Mouse (Mus musculus): ENCODE data around the gene Kazn.

Gene Kazn

DNA sequence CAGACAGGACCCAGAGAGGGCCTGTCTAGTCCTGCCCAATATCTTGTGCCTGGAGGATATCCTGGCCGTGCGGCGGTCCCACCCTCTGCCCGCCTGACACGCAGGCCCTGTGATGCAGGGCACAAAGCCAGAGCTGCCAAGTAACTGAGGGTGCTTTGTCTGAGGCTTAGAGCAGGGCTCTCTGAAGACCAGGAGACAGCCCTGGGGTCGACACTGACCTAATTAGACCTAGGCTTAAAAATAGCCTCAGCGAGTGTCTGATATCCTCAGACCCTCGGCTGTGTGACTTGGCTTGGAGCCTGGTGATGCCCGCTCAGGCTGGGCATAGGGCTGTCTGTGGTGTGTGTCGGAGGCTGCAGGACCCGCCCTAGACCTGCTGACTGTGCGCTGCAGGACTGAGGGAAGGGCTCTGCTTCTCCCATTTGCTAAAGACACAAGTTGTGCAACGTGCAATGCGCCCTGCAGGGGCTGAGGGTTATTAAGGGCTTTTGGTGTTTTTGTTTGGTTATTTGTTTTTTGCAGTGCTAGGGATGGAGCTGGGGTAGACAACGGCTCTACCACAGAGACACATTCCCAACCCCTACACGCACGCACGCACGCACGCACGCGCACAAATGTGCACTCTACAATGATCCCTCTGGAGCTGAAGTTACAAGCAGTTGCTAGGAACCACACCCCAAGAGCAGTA, 181.5 kb downstream of the Kazn start:
- DNase-seq (ENCODE audit: low spot score in 2 of 2) = no peak

DNA sequence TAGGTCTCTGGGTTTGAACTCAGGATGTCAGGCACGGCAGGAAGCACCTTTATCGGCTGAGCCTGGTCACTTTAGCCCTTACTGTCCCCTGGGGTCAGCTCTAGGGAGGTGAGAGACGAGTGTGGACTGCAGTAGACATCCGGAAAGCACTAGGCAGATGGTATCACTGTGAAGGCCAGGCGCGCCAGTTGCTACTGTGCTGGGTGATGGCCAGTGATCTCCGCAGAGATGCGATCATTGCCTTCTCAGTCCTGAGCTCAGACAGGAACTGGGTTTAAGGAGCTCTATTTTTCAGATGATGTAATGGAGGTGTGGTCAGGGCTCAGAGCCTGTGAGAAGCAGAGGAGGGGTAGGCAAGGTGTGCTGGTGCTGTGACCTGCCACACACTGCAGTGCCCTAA, 183.6 kb downstream of the Kazn start:
- DNase-seq (ENCODE audit: low spot score in 2 of 2) = no peak

DNA sequence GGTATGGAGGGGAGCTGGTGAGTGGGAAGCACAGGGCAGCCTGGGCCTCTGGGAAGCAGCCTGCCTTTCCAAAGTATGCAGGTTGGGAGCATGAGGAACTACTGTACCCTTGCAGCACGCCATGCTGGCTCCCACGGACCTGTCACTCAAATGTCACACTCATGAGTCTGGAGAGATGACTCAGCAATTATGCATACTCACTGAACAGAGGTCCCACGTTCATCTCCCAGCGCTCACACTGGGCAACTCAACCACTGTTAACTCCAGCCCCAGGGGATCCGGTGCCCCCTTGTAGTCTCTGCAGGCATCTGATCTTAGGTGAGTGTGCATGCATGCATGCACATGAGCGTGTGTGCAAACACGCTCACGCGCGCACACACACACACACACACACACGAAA, 184.6 kb downstream of the Kazn start:
- no peak for DNase-seq (ENCODE audit: low spot score in 2 of 2)

DNA sequence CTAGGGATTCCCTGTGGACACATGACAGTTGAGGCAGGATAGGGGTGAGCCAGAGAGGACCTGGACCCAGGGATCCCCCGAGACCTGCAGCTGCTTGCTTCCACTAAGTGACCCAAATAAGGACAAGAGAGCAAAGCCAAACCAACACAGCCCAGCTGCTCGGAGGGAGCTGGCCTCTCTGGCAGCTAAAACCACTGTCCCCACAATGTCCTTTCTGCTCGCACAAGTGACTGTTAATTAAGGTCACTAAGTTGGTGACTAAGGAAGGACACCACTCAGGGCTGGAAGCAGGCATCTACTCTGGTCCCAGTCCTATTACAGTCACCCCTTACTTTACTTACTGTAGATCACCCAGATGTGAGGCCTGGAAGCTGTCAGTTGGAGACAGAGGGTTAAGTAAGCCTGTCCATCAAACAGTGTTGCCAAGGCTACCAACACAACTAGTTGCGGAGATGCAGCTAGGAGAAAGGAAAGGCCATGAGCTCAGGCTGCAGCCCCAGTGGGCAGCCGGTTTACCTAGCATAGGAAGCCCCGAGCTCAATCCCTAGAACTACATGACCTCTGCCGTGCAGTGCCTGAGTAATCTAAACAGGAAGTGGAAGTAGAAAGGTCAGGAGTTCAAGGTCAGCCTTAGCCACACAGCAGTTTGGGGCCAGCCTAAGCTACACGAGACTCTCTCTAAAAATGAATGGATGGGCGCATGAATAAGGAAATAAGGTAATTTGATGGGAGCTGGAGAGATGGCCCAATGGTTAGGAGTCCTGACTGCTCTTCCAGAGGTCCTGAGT, 185.3 kb downstream of the Kazn start:
- DNase-seq (ENCODE audit: low spot score in 2 of 2) = no peak

DNA sequence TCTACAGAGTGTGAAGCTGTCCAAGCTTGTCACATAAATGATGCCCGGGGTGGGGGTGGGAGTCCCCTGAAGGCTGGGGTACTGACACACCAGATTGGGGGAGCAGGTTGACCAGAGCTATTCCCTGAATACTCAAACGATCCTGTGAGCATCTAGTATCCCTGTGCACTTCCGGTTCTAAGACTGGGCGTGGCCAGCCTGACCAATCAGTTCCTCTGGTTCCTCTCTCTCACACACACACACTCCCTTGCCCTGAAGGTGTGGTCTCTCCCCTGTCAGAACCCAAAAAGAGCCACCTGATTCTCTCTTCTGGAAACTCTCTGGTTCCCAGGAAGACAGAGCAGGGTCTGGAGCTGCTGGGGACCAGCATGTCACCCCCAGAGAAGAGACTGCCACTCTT, 185.9 kb downstream of the Kazn start:
- DNase-seq (ENCODE audit: low spot score in 2 of 2) = no peak

DNA sequence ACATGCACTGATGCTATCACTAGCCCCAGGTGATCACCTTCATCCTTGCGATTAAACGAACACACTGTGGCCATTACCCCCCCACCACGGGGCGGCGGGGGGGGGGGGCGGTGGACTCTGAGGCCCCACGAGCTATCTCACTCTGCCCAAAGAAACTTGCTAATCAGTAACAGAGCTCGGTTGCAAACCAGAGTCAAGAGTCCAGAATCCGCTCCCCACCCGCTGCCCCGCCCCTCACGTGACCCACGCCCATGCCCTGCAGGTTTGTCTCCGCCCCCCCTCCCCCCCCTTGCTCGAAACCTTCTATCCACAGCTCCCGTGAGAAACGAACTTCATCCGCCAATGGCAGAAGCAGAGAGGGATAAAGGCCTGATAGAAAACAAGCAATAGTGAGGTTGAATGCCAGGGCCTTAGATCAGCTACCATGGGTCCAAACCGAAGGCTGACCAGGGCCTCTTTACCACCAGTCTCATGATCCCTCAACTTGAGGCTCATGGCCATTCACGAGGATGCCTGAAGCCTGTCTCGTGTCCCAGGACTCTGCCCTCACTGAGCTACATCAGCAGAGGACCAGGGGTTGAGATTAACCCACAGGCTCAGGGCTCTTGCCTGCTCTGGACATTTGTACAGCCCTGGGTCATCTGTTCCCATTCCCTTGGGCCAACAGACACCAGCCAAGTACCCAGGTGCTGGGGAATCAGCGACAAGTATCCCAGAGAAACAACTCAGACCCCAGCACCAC, 186.6 kb downstream of the Kazn start:
- no peak for DNase-seq (ENCODE audit: low spot score in 2 of 2)

Measured in natural killer cell, adult 2 months (primary cell).